8 mouse cellular contexts compared by ENCODE assay signal in the genomic region with DNA sequence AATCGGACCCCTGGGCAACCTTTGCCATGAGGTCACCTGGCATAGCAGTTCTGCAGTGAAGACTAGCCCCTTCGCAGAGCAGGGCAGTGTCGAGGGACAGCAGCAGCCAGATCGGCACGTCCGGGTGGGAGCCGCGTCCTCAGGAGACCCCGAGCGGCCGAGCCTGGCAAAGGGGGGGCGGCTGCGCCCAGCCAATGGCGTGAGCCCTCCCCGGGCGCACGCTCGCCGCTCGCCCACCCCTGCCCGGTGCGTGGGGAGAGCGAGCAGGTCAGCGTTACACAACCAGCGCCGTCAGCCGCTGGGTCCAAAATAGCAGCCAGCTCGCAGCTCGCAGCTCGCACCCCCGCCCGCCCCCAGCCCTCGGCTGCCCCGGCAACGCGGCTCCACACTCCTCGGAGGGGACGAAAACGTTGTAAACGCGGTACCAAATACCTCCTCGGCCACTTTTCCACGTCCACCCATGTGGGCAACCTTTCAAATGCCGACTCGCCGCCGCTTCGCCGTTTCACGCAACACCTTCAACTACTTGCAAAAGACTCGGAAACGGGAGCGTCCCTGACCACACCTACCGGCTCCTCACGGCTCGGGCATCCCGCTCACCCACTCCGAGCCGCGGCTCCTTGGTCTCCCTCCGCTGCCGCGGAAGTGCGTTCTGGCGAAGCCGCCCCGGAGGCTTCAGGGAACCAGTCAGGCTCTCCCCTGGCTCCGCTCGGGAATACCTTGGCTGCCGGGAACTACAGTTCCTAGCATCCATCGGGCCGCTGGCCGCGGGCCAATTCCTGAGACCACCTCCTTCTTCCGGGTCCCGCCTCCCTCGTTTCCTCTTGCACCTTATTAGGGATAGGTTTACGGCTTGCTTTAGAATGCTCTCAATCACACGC. TPM values are rescaled to one million over a fixed set of nuclear protein-coding genes. Genes with fewer than 3 reads are reported as not detected.
DNase-seq lines count a peak whose midpoint lies in the region; ATAC-seq lines count a peak whose summit lies in the region.

A gene (minus strand): TSS at position 763 of the 881 bp plus-strand sequence.

- peak within 1 kb of the TSS; percentile 78 for H3K9ac ChIP-seq in hindbrain, embryonic 15.5 days

- H3K9me3 ChIP-seq in hindbrain, embryonic 15.5 days: no peaks in the 10 kb centered on the region

- peak; percentile 95 for ATAC-seq in hindbrain, embryonic 15.5 days (ENCODE audit: low FRiP score, low read depth)

- WGBS in hindbrain, embryonic 15.5 days: under 1% methylated on average over 79 of the region's 79 CpGs

- 0 out of 2 replicates have a peak, but pooled peaks cover 4% of the 10 kb centered on the region for H3K4me1 ChIP-seq in hindbrain, embryonic 15.5 days (replicated peaks)

- no peaks in the 10 kb centered on the region for H3K27me3 ChIP-seq in hindbrain, embryonic 15.5 days

- peak within 1 kb of the TSS; percentile 91 for H3K4me3 ChIP-seq in hindbrain, embryonic 15.5 days

- peak; percentile 100 for DNase-seq in NIH3T3 (ENCODE audit: low read depth)
- peak; percentile 99 for DNase-seq in cerebellum, postnatal 10 days
- DNase-seq in frontal cortex, postnatal 36 days (ENCODE audit: low spot score in 2 of 2): peak; percentile 94 to 97
- DNase-seq in left cerebral cortex, adult 11 months (ENCODE audit: low spot score): peak; percentile 94
- peak; percentile 96 to 97 for DNase-seq in lung, postnatal 4 days
- peak; percentile 94 for DNase-seq in retina, postnatal 7 days (ENCODE audit: low read depth, low spot score)
- DNase-seq in urinary bladder, adult 2 months (ENCODE audit: low spot score): peak; percentile 90

- H3K27ac ChIP-seq in hindbrain, embryonic 15.5 days (replicated peaks): peak within 1 kb of the TSS; percentile 91

- peaks cover 5% of the 10 kb centered on the region for H3K36me3 ChIP-seq in hindbrain, embryonic 15.5 days

- H3K4me2 ChIP-seq in hindbrain, embryonic 15.5 days: peak within 1 kb of the TSS; percentile 71

RNA-seq across cellular contexts. Expression of the gene that starts here (rescaled TPM):
- polyA plus RNA-seq in hindbrain, embryonic 15.5 days (2015; fragmentation: Nextera tagmentation; extraction: Ambion mirVana): 16.3 and 18.7 TPM in 2 replicates
- polyA plus RNA-seq in urinary bladder, adult 2 months (2012; rRNA removed): 23.4 and 24.7 TPM in 2 replicates

Comparison
In these comparisons a context has a peak if more than half of its experiments do, and no peak if none do; other contexts are left out.
1. Peak in every context shown above with its lines: DNase-seq, ATAC-seq, H3K4me3 ChIP-seq and H3K27ac ChIP-seq.